Mouse (Mus musculus) fibroblast of lung, adult 2 months (primary cell): ENCODE measurements around the gene Mical3.

Experiments
- DNase-seq: peaks from one replicate; pipeline ENCODE4 v3.0.0-alpha.2; 2011; ENCODE audit warnings: low read depth

Gene Mical3

DNA sequence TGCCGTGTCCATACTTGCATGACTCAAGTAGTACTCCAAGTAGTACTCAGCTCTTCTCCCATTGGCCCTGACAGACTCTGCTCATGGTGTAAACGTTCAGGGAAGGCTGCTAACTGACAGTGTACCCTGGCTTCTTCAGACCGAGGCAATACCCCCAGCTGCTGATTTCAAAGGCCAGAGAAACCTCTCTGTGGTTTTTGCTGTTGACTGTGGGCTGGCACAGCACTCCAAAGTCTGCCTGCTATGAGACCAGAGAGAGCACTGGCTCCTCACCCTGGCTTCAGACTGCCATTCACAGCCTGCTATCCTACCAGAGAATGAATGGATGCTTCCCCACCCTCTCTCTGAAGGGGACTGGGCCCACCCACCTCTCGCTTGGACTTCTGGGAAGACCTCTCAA lies 173.5 kb downstream of the Mical3 start:
- DNase-seq, result no peak

GRCm38 (mm10) chr6:120956259-120957161 lies 174.3 kb downstream of the Mical3 start:
- no peak for DNase-seq

DNA sequence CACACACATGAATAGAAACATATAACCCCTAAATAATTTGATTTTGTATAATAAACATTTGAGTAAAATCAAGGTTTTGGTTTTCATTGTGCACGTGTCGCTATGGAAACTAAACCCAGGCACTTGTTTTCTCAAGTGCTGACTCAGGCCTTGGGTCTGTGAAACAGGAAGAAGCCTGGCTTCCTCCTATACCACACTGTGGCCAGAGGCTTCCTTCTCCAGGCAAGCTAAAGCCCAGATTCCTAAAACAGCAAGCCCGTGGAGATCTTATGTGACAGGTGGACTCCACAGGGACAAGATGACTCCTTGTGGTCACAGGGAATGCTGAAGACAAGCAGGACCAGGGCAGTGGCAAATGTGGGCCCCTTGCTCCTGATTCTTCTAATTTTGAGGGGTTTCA lies 175.6 kb downstream of the Mical3 start:
- DNase-seq, result no peak

GRCm38 (mm10) chr6:120954241-120954640 lies 176.6 kb downstream of the Mical3 start:
- no peak for DNase-seq

DNA sequence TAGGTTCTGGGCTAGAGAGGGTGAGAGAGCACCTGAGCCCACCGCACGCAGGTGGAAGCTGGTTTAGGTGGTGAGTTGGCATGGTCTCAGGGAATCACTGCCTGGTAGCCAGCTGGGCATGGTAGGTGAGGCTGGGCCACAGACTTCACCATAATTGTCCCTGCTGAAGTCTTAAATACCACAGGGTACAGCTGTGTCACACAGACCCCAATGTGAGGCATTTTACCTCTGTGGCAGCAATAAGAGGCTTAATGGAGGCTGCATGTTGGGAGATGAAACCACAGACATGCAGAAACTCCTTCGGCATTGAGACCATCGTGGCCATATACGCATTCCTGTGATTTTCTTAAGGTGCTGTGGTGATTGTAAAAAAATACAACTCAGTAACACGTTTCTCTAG lies 178.3 kb downstream of the Mical3 start:
- DNase-seq, result no peak

DNA sequence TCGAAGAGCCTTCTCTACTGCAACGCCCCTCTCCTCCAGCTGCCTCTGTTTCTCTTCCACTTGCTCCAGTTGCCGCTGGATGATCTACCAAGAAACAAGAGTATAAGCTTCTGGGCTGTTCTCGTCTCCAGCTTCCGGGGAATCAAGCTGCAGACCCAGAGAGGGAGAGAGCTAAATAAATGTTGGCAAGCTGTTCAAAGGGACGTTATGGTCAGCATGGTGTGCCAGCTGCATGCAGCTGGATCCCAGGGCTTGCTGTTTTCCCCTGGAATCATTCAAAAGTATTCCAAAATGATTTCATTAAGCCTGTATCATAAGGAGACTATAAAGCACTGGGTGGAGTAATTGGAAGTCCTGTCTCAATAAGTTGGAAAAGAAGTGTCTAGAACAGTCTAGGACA lies 179.5 kb downstream of the Mical3 start:
- DNase-seq, result no peak

- no peak for DNase-seq
These were observed 185.3 kb downstream of the Mical3 start for GRCm38 (mm10) chr6:120945510-120945909.

DNA sequence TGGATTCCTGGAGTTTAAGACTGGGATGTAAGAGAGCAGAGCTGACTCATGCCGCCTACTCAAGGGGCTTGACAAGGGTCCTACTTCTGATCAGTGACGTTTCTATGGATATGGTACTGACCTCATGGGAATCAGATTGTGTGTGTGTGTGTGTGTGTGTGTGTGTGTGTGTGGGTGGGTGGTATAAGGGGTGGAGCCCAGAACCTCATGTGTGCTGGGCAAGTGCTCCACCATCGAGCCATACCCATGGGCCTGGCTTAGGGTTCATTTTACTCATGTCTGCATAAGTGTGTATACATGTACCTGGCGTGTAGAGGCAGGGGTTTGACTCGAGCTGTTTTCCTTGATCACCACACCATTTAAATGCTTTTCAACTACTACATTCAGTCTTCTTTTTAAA lies 186.8 kb downstream of the Mical3 start:
- no peak for DNase-seq

GRCm38 (mm10) chr6:120943551-120943950 lies 187.2 kb downstream of the Mical3 start:
- no peak for DNase-seq

- DNase-seq, result no peak
These were observed 187.7 kb downstream of the Mical3 start for GRCm38 (mm10) chr6:120943079-120943478.

GRCm38 (mm10) chr6:120941575-120941974 lies 189.2 kb downstream of the Mical3 start:
- no peak for DNase-seq

DNA sequence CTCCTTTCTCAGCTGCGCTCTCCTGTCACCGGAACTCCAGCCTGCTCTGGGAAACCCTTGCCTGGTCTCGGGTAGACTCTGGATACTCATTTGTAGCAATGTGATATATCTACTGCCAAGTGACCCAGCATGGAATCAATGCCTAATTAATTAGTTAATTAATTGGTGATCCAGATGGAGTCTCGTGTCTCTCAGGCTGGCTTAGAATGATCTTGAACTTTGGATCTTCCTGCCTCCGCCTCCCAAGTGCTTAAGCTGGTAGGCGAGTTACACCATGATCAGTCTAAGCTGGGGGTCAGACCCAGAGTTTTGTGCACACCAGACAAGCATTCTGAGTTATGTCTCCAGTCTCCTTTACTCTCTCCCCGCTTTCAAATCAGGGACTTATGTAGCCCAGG lies 189.7 kb downstream of the Mical3 start:
- no peak for DNase-seq

DNA sequence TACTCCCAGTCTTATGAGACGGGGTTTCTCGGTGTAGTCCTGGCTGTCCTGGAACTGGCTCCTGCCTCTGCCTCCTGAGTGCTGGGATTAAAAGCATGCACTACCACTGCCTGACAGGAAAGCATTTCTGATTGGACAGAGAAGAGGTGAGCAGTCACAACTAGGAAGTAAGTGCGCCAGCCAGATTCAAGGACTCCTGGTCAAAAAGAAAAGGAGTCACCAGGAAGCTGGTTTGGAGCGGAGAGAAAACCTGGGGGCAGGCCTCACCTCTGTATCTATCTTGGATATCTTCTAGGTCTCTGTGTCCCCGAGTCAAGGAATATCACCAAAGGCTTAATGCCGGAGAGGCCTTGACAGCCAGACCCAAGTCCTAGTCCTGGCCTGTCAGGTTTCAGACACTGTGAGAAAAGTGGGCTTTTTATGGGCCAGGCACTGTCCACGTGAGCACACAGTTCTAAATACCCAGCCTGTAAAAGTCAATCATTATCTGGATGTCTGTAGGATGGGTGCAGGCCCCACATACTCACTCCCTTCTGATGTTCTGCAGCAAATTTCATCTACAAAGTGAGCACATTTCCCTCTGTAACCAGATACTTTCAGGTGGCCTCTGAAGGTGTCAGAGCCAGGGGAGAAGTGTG lies 190.2 kb downstream of the Mical3 start:
- DNase-seq, result no peak

DNA sequence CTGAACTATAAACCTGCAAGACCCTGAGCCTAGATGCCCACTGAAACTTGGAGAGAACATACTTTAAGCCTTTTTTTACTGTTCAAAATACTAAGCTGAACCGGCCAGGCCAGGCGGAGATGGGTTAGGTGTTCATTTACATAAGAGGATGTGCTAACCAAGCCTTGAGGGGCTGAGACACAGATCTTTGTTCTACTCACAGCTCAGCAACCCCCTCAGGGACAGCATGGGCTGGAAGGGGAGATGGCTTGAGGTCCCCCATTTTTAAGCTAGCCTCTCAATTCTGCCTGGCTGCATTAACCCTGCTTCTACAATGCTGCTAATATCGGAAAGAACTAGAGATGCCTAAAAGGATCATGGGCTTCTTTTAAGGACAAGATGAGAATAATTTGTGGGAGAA lies 191.0 kb downstream of the Mical3 start:
- DNase-seq, result no peak

DNA sequence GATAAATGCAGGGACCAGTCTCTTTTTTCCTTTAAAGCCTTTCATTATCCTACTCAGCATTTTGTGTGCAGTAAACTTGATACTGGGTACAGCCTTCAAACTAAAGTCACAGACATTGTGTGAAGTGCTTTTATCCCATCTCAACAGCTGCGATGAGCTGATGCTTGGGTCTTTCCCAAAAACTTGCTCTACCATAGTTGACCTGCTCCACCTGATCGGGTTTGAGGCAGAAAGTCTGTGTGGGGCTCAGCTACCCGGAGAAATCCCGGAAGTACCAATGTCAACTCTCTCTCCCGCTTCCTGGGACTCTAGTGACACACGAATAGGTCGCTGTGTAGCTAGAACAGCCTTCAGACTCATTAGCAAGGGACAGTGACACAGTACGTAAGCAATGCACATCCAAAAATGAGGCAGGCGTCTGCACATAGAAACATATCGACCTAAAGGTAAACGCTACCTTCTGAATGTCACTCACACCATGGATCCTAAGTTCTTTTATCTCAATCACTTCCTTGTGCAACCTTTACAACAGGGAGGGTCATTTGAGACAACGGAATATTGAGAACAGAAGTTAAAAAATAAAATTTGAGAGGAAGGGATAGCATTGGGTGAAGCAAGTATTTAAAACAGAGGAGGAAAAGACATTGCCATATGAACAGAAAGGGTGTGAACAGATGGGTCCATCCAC lies 191.9 kb downstream of the Mical3 start:
- DNase-seq, result no peak

- DNase-seq, result no peak
These were observed 192.7 kb downstream of the Mical3 start for GRCm38 (mm10) chr6:120937999-120938608.

DNA sequence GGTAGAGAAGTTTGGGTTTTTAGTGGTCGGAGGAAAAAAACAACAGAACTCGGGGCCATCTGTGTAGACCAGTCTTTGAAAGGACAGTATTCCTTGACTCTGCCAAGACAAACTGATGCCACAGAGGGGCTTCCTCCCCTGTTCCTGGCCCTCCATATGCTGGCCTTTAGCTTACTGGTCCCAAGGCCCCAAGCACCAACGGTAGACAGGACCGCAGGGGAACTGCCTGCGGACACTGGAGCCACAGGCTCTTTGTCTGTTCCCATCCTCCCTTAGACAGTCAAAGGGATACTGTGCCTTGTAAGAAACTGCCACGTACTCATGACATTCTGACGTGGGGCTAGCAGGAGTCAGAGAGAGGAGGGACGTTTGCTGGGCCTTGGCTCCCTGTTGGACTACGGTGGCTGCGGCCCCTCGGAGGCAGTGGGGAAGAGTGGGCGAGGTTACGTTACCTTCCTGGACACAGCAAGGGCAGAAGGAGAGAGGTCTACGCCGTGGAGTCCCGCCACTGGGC lies 193.6 kb downstream of the Mical3 start:
- no peak for DNase-seq

- no peak for DNase-seq
These were observed 196.6 kb downstream of the Mical3 start for GRCm38 (mm10) chr6:120934176-120934575.

- DNase-seq, result no peak
These were observed 197.1 kb downstream of the Mical3 start for GRCm38 (mm10) chr6:120933670-120934069.

- no peak for DNase-seq
These were observed 198.2 kb downstream of the Mical3 start for GRCm38 (mm10) chr6:120932597-120932996.

DNA sequence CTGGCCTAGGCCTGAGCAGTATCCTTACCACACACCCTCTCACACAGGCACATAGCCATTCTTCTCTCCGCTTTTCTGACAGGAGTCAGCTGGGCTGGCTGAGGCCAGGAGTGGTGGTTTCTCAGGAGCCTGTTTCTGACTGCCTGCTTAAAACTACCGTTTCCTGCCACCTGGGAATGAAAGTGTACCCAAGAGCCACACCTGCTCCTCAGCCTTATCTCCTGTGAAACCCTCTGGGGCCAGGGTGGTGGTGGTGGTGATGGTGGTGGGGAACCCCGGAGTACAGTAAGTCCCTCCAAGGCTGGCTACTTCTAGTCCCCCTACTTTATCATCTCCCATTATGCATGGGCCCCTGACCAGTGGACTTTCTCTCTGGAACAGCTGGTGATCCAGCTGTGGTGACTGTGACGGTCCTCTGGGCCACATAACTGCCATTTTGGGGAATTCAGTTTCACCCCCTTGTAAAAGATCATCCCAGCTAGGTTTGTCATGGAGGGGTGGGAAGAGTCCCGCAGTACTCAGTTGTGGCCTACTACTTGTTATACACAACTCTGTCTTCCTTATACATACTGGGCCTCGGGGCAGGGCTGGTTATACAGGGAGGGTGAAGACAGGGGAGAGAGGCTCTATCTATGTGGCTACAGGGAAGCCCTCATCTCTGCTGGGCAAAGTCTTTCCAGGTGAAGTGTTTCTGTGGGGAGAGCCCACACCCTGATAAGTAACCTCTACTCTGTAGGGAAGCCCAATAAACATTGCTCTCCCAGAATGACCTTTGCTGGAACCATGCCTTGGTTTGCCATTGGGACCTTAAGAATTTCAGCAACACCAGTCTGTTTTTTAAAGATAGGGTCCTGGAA lies 200.1 kb downstream of the Mical3 start:
- no peak for DNase-seq
